Mouse (Mus musculus): ENCODE results near the gene Abi2. TPM values are rescaled to one million over a fixed set of nuclear protein-coding genes. Genes with fewer than 3 reads are reported as not detected.
A peak's percentile ranks its signal among the peaks of the same experiment; 100 is the strongest.

Gene Abi2
- polyA plus RNA-seq, 1 experiment: 53.4 TPM

- TF ChIP-seq EP300 (IDR thresholded peaks at IDR 0.05; ENCODE audit: insufficient read depth, low read depth, low read length) (no peak), CTCF (IDR thresholded peaks at IDR 0.05; ENCODE audit: low read depth, low read length) (no peak), POLR2A (IDR thresholded peaks at IDR 0.05; ENCODE audit: insufficient read depth, low read length) (no peak)
- peak overlapping the region; percentile 17; the same call in 1 of the 2 replicates for H3K27ac ChIP-seq (ENCODE audit: insufficient read depth, low read length)
- H3K27me3 ChIP-seq (ENCODE audit: control insufficient read depth, insufficient read depth, low read length, poor library complexity, severe bottlenecking): no peaks in the 10 kb centered on the region
- no peaks in the 10 kb centered on the region for H3K4me1 ChIP-seq (ENCODE audit: control insufficient read depth, insufficient read depth, low read length)
- H3K9ac ChIP-seq (ENCODE audit: low read depth, poor library complexity, severe bottlenecking): peak overlapping the region; percentile 82
- no peaks in the 10 kb centered on the region for H3K9me3 ChIP-seq (replicated peaks; ENCODE audit: control insufficient read depth, insufficient read depth, low read length, poor library complexity, severe bottlenecking)
- H3K4me3 ChIP-seq (ENCODE audit: low read depth, low read length): peak overlapping the region; percentile 93
- no peaks in the 10 kb centered on the region for H3K36me3 ChIP-seq (ENCODE audit: control insufficient read depth, insufficient read depth, low read length, poor library complexity, severe bottlenecking)
Observed at GRCm38 (mm10) chr1:60409928-60410817, 754 bp downstream of the Abi2 start.

- Histone ChIP-seq H3K4me1 (ENCODE audit: control insufficient read depth, insufficient read depth, low read length) (no peaks in the 10 kb centered on the region), H3K27me3 (ENCODE audit: control insufficient read depth, insufficient read depth, low read length, poor library complexity, severe bottlenecking) (no peaks in the 10 kb centered on the region), H3K4me3 (ENCODE audit: low read depth, low read length) (no peak overlapping the region), H3K36me3 (ENCODE audit: control insufficient read depth, insufficient read depth, low read length, poor library complexity, severe bottlenecking) (no peaks in the 10 kb centered on the region), H3K9me3 (replicated peaks; ENCODE audit: control insufficient read depth, insufficient read depth, low read length, poor library complexity, severe bottlenecking) (no peaks in the 10 kb centered on the region), H3K9ac (ENCODE audit: low read depth, poor library complexity, severe bottlenecking) (no peak overlapping the region), H3K27ac (ENCODE audit: insufficient read depth, low read length) (no peak overlapping the region)
- TF ChIP-seq EP300 (IDR thresholded peaks at IDR 0.05; ENCODE audit: insufficient read depth, low read depth, low read length): no peak
- TF ChIP-seq CTCF (IDR thresholded peaks at IDR 0.05; ENCODE audit: low read depth, low read length): no peak
- no peak for TF ChIP-seq POLR2A (IDR thresholded peaks at IDR 0.05; ENCODE audit: insufficient read depth, low read length)
Observed at GRCm38 (mm10) chr1:60416724-60417123, 7.3 kb downstream of the Abi2 start.

GRCm38 (mm10) chr1:60423882-60424281 lies 14.5 kb downstream of the Abi2 start:
- Histone ChIP-seq H3K9ac (ENCODE audit: low read depth, poor library complexity, severe bottlenecking) (no peak overlapping the region), H3K9me3 (replicated peaks; ENCODE audit: control insufficient read depth, insufficient read depth, low read length, poor library complexity, severe bottlenecking) (no peaks in the 10 kb centered on the region), H3K27ac (ENCODE audit: insufficient read depth, low read length) (no peak overlapping the region), H3K27me3 (ENCODE audit: control insufficient read depth, insufficient read depth, low read length, poor library complexity, severe bottlenecking) (no peaks in the 10 kb centered on the region), H3K4me1 (ENCODE audit: control insufficient read depth, insufficient read depth, low read length) (peaks cover 2% of the 10 kb centered on the region), H3K4me3 (ENCODE audit: low read depth, low read length) (no peak overlapping the region), H3K36me3 (ENCODE audit: control insufficient read depth, insufficient read depth, low read length, poor library complexity, severe bottlenecking) (no peaks in the 10 kb centered on the region)
- TF ChIP-seq CTCF (IDR thresholded peaks at IDR 0.05; ENCODE audit: low read depth, low read length) (no peak), EP300 (IDR thresholded peaks at IDR 0.05; ENCODE audit: insufficient read depth, low read depth, low read length) (no peak), POLR2A (IDR thresholded peaks at IDR 0.05; ENCODE audit: insufficient read depth, low read length) (no peak)

- Histone ChIP-seq H3K27me3 (ENCODE audit: control insufficient read depth, insufficient read depth, low read length, poor library complexity, severe bottlenecking) (no peaks in the 10 kb centered on the region), H3K9ac (ENCODE audit: low read depth, poor library complexity, severe bottlenecking) (no peak overlapping the region), H3K27ac (ENCODE audit: insufficient read depth, low read length) (no peak overlapping the region), H3K4me1 (ENCODE audit: control insufficient read depth, insufficient read depth, low read length) (peaks cover 2% of the 10 kb centered on the region), H3K4me3 (ENCODE audit: low read depth, low read length) (no peak overlapping the region), H3K36me3 (ENCODE audit: control insufficient read depth, insufficient read depth, low read length, poor library complexity, severe bottlenecking) (no peaks in the 10 kb centered on the region), H3K9me3 (replicated peaks; ENCODE audit: control insufficient read depth, insufficient read depth, low read length, poor library complexity, severe bottlenecking) (no peaks in the 10 kb centered on the region)
- no peak for TF ChIP-seq CTCF (IDR thresholded peaks at IDR 0.05; ENCODE audit: low read depth, low read length)
- no peak for TF ChIP-seq EP300 (IDR thresholded peaks at IDR 0.05; ENCODE audit: insufficient read depth, low read depth, low read length)
- no peak for TF ChIP-seq POLR2A (IDR thresholded peaks at IDR 0.05; ENCODE audit: insufficient read depth, low read length)
Observed at GRCm38 (mm10) chr1:60428341-60428740, 18.9 kb downstream of the Abi2 start.

GRCm38 (mm10) chr1:60428932-60429331 lies 19.5 kb downstream of the Abi2 start:
- H3K36me3 ChIP-seq (ENCODE audit: control insufficient read depth, insufficient read depth, low read length, poor library complexity, severe bottlenecking): no peaks in the 10 kb centered on the region
- TF ChIP-seq POLR2A (IDR thresholded peaks at IDR 0.05; ENCODE audit: insufficient read depth, low read length) (no peak), CTCF (IDR thresholded peaks at IDR 0.05; ENCODE audit: low read depth, low read length) (peak; percentile 67), EP300 (IDR thresholded peaks at IDR 0.05; ENCODE audit: insufficient read depth, low read depth, low read length) (no peak)
- peaks cover 2% of the 10 kb centered on the region for H3K4me1 ChIP-seq (ENCODE audit: control insufficient read depth, insufficient read depth, low read length)
- no peaks in the 10 kb centered on the region for H3K27me3 ChIP-seq (ENCODE audit: control insufficient read depth, insufficient read depth, low read length, poor library complexity, severe bottlenecking)
- no peak overlapping the region for H3K27ac ChIP-seq (ENCODE audit: insufficient read depth, low read length)
- H3K4me3 ChIP-seq (ENCODE audit: low read depth, low read length): no peak overlapping the region
- no peak overlapping the region for H3K9ac ChIP-seq (ENCODE audit: low read depth, poor library complexity, severe bottlenecking)
- no peaks in the 10 kb centered on the region for H3K9me3 ChIP-seq (replicated peaks; ENCODE audit: control insufficient read depth, insufficient read depth, low read length, poor library complexity, severe bottlenecking)

- Histone ChIP-seq H3K4me3 (ENCODE audit: low read depth, low read length) (no peak overlapping the region), H3K9ac (ENCODE audit: low read depth, poor library complexity, severe bottlenecking) (no peak overlapping the region), H3K9me3 (replicated peaks; ENCODE audit: control insufficient read depth, insufficient read depth, low read length, poor library complexity, severe bottlenecking) (no peaks in the 10 kb centered on the region), H3K27ac (ENCODE audit: insufficient read depth, low read length) (no peak overlapping the region), H3K4me1 (ENCODE audit: control insufficient read depth, insufficient read depth, low read length) (peaks cover 2% of the 10 kb centered on the region), H3K27me3 (ENCODE audit: control insufficient read depth, insufficient read depth, low read length, poor library complexity, severe bottlenecking) (no peaks in the 10 kb centered on the region), H3K36me3 (ENCODE audit: control insufficient read depth, insufficient read depth, low read length, poor library complexity, severe bottlenecking) (no peaks in the 10 kb centered on the region)
- TF ChIP-seq EP300 (IDR thresholded peaks at IDR 0.05; ENCODE audit: insufficient read depth, low read depth, low read length) (no peak), POLR2A (IDR thresholded peaks at IDR 0.05; ENCODE audit: insufficient read depth, low read length) (no peak)
Observed at GRCm38 (mm10) chr1:60431531-60431930, 22.1 kb downstream of the Abi2 start.

All from ES-Bruce4 (cell line).